In the genomic region with DNA sequence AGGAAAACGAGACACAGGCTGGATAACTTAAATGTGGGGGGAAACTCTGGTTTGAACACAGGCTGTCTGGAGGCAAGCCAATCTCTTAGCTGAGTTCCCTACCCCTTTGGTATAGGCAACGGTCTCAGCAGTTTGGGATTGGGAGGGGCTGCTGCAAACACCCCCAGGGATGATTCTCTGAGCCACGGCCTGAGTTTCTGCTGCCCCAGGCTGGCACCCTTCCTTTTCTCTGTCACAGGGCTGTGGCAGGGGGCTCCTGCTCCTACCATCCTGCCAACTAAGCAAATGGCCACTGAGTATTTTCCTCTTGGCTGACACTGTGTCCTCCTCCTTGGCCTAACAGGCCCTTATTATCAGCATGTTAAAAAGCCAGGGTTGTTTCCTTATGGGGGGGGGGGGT, we compare ENCODE assay signal across 12 mouse cellular contexts. TPM values are rescaled to one million over a fixed set of nuclear protein-coding genes. Genes with fewer than 3 reads are reported as not detected.
A peak's percentile ranks its signal among the peaks of the same experiment; 100 is the strongest.
DNase-seq lines count a peak whose midpoint lies in the region; ATAC-seq and TF ChIP-seq lines count a peak whose summit lies in the region.
"Had no signal": no experiment of that assay in that cellular context is flagged by ENCODE, and none has a peak within 500 bp of the region (broad histone marks: within the 10 kb centered on the region; RNA-seq: fewer than 3 reads in every experiment).

No protein-coding gene starts in this region.

- H3K9me3 ChIP-seq in forebrain, embryonic 14.5 days (replicated peaks; ENCODE audit: control insufficient read depth, low read length): no peaks in the 10 kb centered on the region
- no peaks in the 10 kb centered on the region for H3K9me3 ChIP-seq in forebrain, embryonic 12.5 days
- H3K9me3 ChIP-seq in intestine, embryonic 16.5 days (ENCODE audit: control insufficient read depth, low read length): no peaks in the 10 kb centered on the region
- no peaks in the 10 kb centered on the region for H3K9me3 ChIP-seq in intestine, postnatal 0 days (ENCODE audit: control insufficient read depth)
- H3K9me3 ChIP-seq in lung, embryonic 16.5 days (ENCODE audit: control insufficient read depth, low read length): no peaks in the 10 kb centered on the region
- H3K9me3 ChIP-seq in stomach, postnatal 0 days (ENCODE audit: control insufficient read depth, low read length): no peaks in the 10 kb centered on the region
- H3K9me3 ChIP-seq: midbrain, embryonic 13.5 days had no signal

- no peak for TF ChIP-seq EP300 in stomach, postnatal 0 days (optimal IDR thresholded peaks at IDR 0.05)

- no peak overlapping the region for H3K4me3 ChIP-seq in forebrain, embryonic 14.5 days (ENCODE audit: low read depth, low read length)
- no peak overlapping the region for H3K4me3 ChIP-seq in forebrain, embryonic 12.5 days (replicated peaks)
- no peak overlapping the region for H3K4me3 ChIP-seq in intestine, embryonic 16.5 days (ENCODE audit: low read length)
- H3K4me3 ChIP-seq in intestine, postnatal 0 days (ENCODE audit: low read depth, low read length): no peak overlapping the region
- H3K4me3 ChIP-seq in lung, embryonic 16.5 days (ENCODE audit: low read length): no peak overlapping the region
- no peak overlapping the region for H3K4me3 ChIP-seq in stomach, postnatal 0 days (ENCODE audit: low read depth, low read length)
- H3K4me3 ChIP-seq: midbrain, embryonic 13.5 days had no signal

- H3K27ac ChIP-seq in forebrain, embryonic 14.5 days (ENCODE audit: low read depth, low read length): peak overlapping the region; percentile 61; the same call in 1 of the 2 replicates
- no peak overlapping the region; the same call in 1 of the 2 replicates for H3K27ac ChIP-seq in forebrain, embryonic 12.5 days
- no peak overlapping the region for H3K27ac ChIP-seq in intestine, embryonic 16.5 days (ENCODE audit: low read length)
- H3K27ac ChIP-seq in intestine, postnatal 0 days (ENCODE audit: low read depth, low read length): no peak overlapping the region
- no peak overlapping the region for H3K27ac ChIP-seq in lung, embryonic 16.5 days (ENCODE audit: low read length)
- no peak overlapping the region; the same call in 1 of the 2 replicates for H3K27ac ChIP-seq in stomach, postnatal 0 days (replicated peaks)
- H3K27ac ChIP-seq: liver, embryonic 14.5 days; midbrain, embryonic 13.5 days had no signal

- H3K36me3 ChIP-seq in forebrain, embryonic 14.5 days (ENCODE audit: control insufficient read depth, insufficient read depth, low read length): no peaks in the 10 kb centered on the region
- no peaks in the 10 kb centered on the region for H3K36me3 ChIP-seq in forebrain, embryonic 12.5 days (replicated peaks)
- no peaks in the 10 kb centered on the region for H3K36me3 ChIP-seq in intestine, embryonic 16.5 days (ENCODE audit: control insufficient read depth, insufficient read depth, low read length)
- no peaks in the 10 kb centered on the region; the same call in 1 of the 2 replicates for H3K36me3 ChIP-seq in intestine, postnatal 0 days (ENCODE audit: control insufficient read depth, insufficient read depth)
- no peaks in the 10 kb centered on the region for H3K36me3 ChIP-seq in lung, embryonic 16.5 days (ENCODE audit: control insufficient read depth, insufficient read depth, low read length)
- H3K36me3 ChIP-seq in stomach, postnatal 0 days (ENCODE audit: control insufficient read depth, insufficient read depth, low read length): no peaks in the 10 kb centered on the region
- H3K36me3 ChIP-seq: midbrain, embryonic 13.5 days had no signal

- no peak for TF ChIP-seq CTCF in intestine, postnatal 0 days (IDR thresholded peaks at IDR 0.05; ENCODE audit: low read depth)
- no peak for TF ChIP-seq CTCF in stomach, postnatal 0 days (IDR thresholded peaks at IDR 0.05; ENCODE audit: low read depth)

- no peak overlapping the region for H3K9ac ChIP-seq in forebrain, embryonic 14.5 days (ENCODE audit: low read length)
- no peak overlapping the region for H3K9ac ChIP-seq in forebrain, embryonic 12.5 days
- H3K9ac ChIP-seq in intestine, embryonic 16.5 days (ENCODE audit: low read depth, low read length): peak overlapping the region; percentile 31; the same call in 1 of the 2 replicates
- no peak overlapping the region for H3K9ac ChIP-seq in intestine, postnatal 0 days (ENCODE audit: low read depth, low read length)
- H3K9ac ChIP-seq in lung, embryonic 16.5 days (ENCODE audit: low read length): 0 out of 2 replicates have a peak overlapping the region, but pooled peaks have one; percentile 9
- H3K9ac ChIP-seq in stomach, postnatal 0 days (ENCODE audit: low read length): peak overlapping the region; percentile 18; the same call in 1 of the 2 replicates
- H3K9ac ChIP-seq: liver, embryonic 14.5 days; midbrain, embryonic 13.5 days had no signal

- no peak for ATAC-seq in forebrain, embryonic 14.5 days
- ATAC-seq in forebrain, embryonic 12.5 days (ENCODE audit: low FRiP score): no peak
- no peak for ATAC-seq in intestine, embryonic 16.5 days
- no peak for ATAC-seq in intestine, postnatal 0 days
- ATAC-seq in lung, embryonic 16.5 days (ENCODE audit: low read depth): no peak
- no peak for ATAC-seq in stomach, postnatal 0 days (ENCODE audit: low FRiP score, low TSS enrichment)
- ATAC-seq: midbrain, embryonic 13.5 days had no signal

- H3K27me3 ChIP-seq in forebrain, embryonic 14.5 days (replicated peaks; ENCODE audit: control insufficient read depth, insufficient read depth, low read length): no peaks in the 10 kb centered on the region
- H3K27me3 ChIP-seq in forebrain, embryonic 12.5 days: no peaks in the 10 kb centered on the region
- no peaks in the 10 kb centered on the region for H3K27me3 ChIP-seq in intestine, embryonic 16.5 days (replicated peaks; ENCODE audit: control insufficient read depth, insufficient read depth, low read length)
- no peaks in the 10 kb centered on the region for H3K27me3 ChIP-seq in intestine, postnatal 0 days (replicated peaks; ENCODE audit: control insufficient read depth, insufficient read depth, low read length)
- no peaks in the 10 kb centered on the region for H3K27me3 ChIP-seq in lung, embryonic 16.5 days (ENCODE audit: control insufficient read depth, insufficient read depth, low read depth, low read length)
- no peaks in the 10 kb centered on the region for H3K27me3 ChIP-seq in stomach, postnatal 0 days (ENCODE audit: control insufficient read depth, insufficient read depth, low read length)
- H3K27me3 ChIP-seq: midbrain, embryonic 13.5 days had no signal

- peak; percentile 37 for DNase-seq in forebrain, embryonic 14.5 days (ENCODE audit: low spot score)
- no peak for DNase-seq in lung, postnatal 4 days
- DNase-seq in stomach, postnatal 0 days (ENCODE audit: low spot score): no peak
- DNase-seq: heart, postnatal 10 days; kidney, postnatal 25 days; thymus, postnatal 4 days had no signal

- WGBS in forebrain, embryonic 14.5 days: 66% methylated on average over 3 of the region's 3 CpGs
- 76% methylated on average over 3 of the region's 3 CpGs for WGBS in forebrain, embryonic 12.5 days
- 48% methylated on average over 3 of the region's 3 CpGs for WGBS in intestine, embryonic 16.5 days
- WGBS in intestine, postnatal 0 days: 64% methylated on average over 3 of the region's 3 CpGs
- 46% methylated on average over 3 of the region's 3 CpGs for WGBS in lung, embryonic 16.5 days
- 48% methylated on average over 3 of the region's 3 CpGs for WGBS in stomach, postnatal 0 days

- no peak overlapping the region for H3K4me2 ChIP-seq in forebrain, embryonic 14.5 days (ENCODE audit: low read length)
- H3K4me2 ChIP-seq in forebrain, embryonic 12.5 days: no peak overlapping the region
- H3K4me2 ChIP-seq in intestine, embryonic 16.5 days (ENCODE audit: low read depth, low read length): no peak overlapping the region
- H3K4me2 ChIP-seq in intestine, postnatal 0 days (replicated peaks; ENCODE audit: low read depth): no peak overlapping the region
- no peak overlapping the region for H3K4me2 ChIP-seq in lung, embryonic 16.5 days (ENCODE audit: low read depth, low read length)
- no peak overlapping the region for H3K4me2 ChIP-seq in stomach, postnatal 0 days (replicated peaks; ENCODE audit: low read depth)
- H3K4me2 ChIP-seq: midbrain, embryonic 13.5 days had no signal

- H3K4me1 ChIP-seq in forebrain, embryonic 14.5 days (ENCODE audit: control insufficient read depth, insufficient read depth, low read length): peaks cover 18% of the 10 kb centered on the region
- peaks cover 19% of the 10 kb centered on the region for H3K4me1 ChIP-seq in forebrain, embryonic 12.5 days
- peaks cover 31% of the 10 kb centered on the region for H3K4me1 ChIP-seq in intestine, embryonic 16.5 days (ENCODE audit: control insufficient read depth, insufficient read depth, low read length)
- H3K4me1 ChIP-seq in intestine, postnatal 0 days (replicated peaks; ENCODE audit: control insufficient read depth, insufficient read depth, low read length): peaks cover 11% of the 10 kb centered on the region
- peaks cover 48% of the 10 kb centered on the region for H3K4me1 ChIP-seq in lung, embryonic 16.5 days (replicated peaks; ENCODE audit: control insufficient read depth, insufficient read depth, low read length)
- H3K4me1 ChIP-seq in stomach, postnatal 0 days (replicated peaks; ENCODE audit: control insufficient read depth, insufficient read depth): peaks cover 6% of the 10 kb centered on the region; the same call in 1 of the 2 replicates

RNA-seq across cellular contexts. Expression of a gene that starts 37.3 kb away (rescaled TPM):
- 1.3 and 1.5 TPM in 2 replicates for polyA plus RNA-seq in forebrain, embryonic 14.5 days (2014; fragmentation: Nextera tagmentation; extraction: Ambion mirVana)
- polyA plus RNA-seq in forebrain, embryonic 12.5 days (2016; fragmentation: Nextera tagmentation; extraction: Ambion mirVana): 3.7 and 4.2 TPM in 2 replicates
- polyA plus RNA-seq in intestine, embryonic 16.5 days (2015; fragmentation: Nextera tagmentation; extraction: Ambion mirVana): 5.1 TPM in 2 replicates
- 2.3 and 3.4 TPM in 2 replicates for polyA plus RNA-seq in intestine, postnatal 0 days (2015; fragmentation: Nextera tagmentation; extraction: Ambion mirVana)
- polyA plus RNA-seq in lung, embryonic 16.5 days (2015; fragmentation: Nextera tagmentation; extraction: Ambion mirVana): 9.4 and 10.6 TPM in 2 replicates
- 3.7 and 4.0 TPM in 2 replicates for polyA plus RNA-seq in stomach, postnatal 0 days (2015; fragmentation: Nextera tagmentation; extraction: Ambion mirVana)

Comparison
In these comparisons a context has a peak if more than half of its experiments do, and no peak if none do; other contexts are left out.
1. H3K9ac ChIP-seq: peak in intestine, embryonic 16.5 days (single experiment), lung, embryonic 16.5 days (single experiment) and stomach, postnatal 0 days (single experiment); none in forebrain, embryonic 14.5 days (single experiment), forebrain, embryonic 12.5 days (single experiment) and intestine, postnatal 0 days (single experiment).